Comparison of ENCODE assay signal across 8 mouse cellular contexts in the genomic region with DNA sequence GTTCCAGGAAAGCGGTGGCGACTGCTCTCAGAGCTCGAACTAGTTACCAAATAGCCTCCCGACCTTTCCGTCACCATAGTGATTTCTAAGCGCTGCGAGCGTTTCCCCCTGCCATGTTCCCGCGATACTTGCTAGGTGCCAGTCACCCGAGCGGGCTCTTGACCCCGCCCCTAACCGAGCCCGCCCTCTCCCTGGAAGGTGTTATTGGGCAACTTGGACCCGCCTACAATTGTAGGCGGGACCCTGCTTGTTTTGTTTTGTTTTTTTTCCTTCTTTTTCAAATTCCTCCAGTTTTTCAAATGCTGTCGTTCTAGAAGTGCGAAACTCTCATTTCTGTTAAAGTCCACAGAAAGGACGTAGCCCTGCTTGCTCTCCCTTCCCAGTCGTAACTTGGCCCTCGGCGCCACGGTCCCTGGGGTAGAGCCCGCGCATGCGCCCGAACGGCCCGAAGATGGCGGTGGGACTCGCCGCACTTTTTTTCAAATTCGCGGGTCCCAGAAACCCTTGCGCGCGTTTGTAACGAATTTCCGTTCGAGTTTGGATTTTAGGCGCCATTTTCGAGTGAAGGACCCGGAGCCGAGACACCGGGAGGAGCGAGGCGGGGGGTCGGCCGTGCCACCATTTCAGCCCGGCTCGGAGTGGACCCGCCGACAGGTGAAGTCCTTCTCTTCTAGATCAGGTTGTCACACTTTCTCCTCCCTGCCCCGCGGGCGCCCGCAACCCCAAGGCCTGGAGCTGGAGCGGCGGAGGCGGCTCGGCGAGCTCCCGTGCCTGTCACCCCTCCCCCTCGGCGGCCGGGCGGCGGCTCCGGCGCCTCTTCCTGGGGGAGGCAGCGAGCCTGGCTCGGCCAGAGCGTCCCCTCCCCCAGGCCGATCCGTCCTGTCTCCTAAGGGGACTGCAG. TPM values are rescaled to one million over a fixed set of nuclear protein-coding genes. Genes with fewer than 3 reads are reported as not detected.
DNase-seq lines count a peak whose midpoint lies in the region; ATAC-seq and TF ChIP-seq lines count a peak whose summit lies in the region.

Gene Ift80 (minus strand): TSS at position 134 of the 901 bp plus-strand sequence.
Gene Smc4 (plus strand): TSS at position 302 of the 901 bp plus-strand sequence.

- peak within 1 kb of the TSS; percentile 90 for H3K27ac ChIP-seq in bone marrow macrophage, adult 2 months (ENCODE audit: insufficient read depth, low read depth, low read length)
- peak within 1 kb of the TSS; percentile 98 for H3K27ac ChIP-seq in embryonic fibroblast, embryonic 13.5 days (ENCODE audit: insufficient read depth, low read length)
- H3K27ac ChIP-seq in kidney, embryonic 14.5 days (ENCODE audit: low read depth, low read length): peak within 1 kb of the TSS; percentile 92
- peak within 1 kb of the TSS; percentile 90 for H3K27ac ChIP-seq in limb, embryonic 15.5 days

- H3K4me3 ChIP-seq in bone marrow macrophage, adult 2 months (ENCODE audit: insufficient read depth, low read length): peak within 1 kb of the TSS; percentile 91
- H3K4me3 ChIP-seq in embryonic fibroblast, embryonic 13.5 days (ENCODE audit: insufficient read depth, low read length): peak within 1 kb of the TSS; percentile 97
- peak within 1 kb of the TSS; percentile 98 for H3K4me3 ChIP-seq in kidney, embryonic 14.5 days (ENCODE audit: low read length)
- H3K4me3 ChIP-seq in limb, embryonic 15.5 days: peak within 1 kb of the TSS; percentile 93

- H3K27me3 ChIP-seq in kidney, embryonic 14.5 days (ENCODE audit: control insufficient read depth, insufficient read depth, low read length): no peaks in the 10 kb centered on the region
- no peaks in the 10 kb centered on the region for H3K27me3 ChIP-seq in limb, embryonic 15.5 days

- H3K4me2 ChIP-seq in kidney, embryonic 14.5 days (replicated peaks; ENCODE audit: low read depth, low read length): peak within 1 kb of the TSS; percentile 62
- H3K4me2 ChIP-seq in limb, embryonic 15.5 days: peak within 1 kb of the TSS; percentile 81

- TF ChIP-seq CTCF in bone marrow macrophage, adult 2 months (IDR thresholded peaks at IDR 0.05; ENCODE audit: low read depth, low read length): no peak
- TF ChIP-seq CTCF in embryonic fibroblast, embryonic 13.5 days (IDR thresholded peaks at IDR 0.05; ENCODE audit: borderline replicate concordance, insufficient read depth, low read length): no peak

- under 1% methylated on average over 66 of the region's 76 CpGs for WGBS in kidney, embryonic 14.5 days
- WGBS in limb, embryonic 15.5 days: under 1% methylated on average over 68 of the region's 76 CpGs

- H3K9me3 ChIP-seq in kidney, embryonic 14.5 days (ENCODE audit: control insufficient read depth, low read length): no peaks in the 10 kb centered on the region
- H3K9me3 ChIP-seq in limb, embryonic 15.5 days: no peaks in the 10 kb centered on the region

- peak; percentile 99 for DNase-seq in A20 (ENCODE audit: low read depth, low spot score)
- DNase-seq in heart, adult 9 months (ENCODE audit: low spot score in 2 of 2): peak; percentile 94 to 96
- peak; percentile 87 to 91 for DNase-seq in monocyte, adult 2 months (ENCODE audit: low read depth in 1 of 2, low spot score in 2 of 2)
- DNase-seq in spleen, postnatal 36 days (ENCODE audit: low spot score in 2 of 2): peak; percentile 96 to 97

- no peak for TF ChIP-seq POLR2A in bone marrow macrophage, adult 2 months (IDR thresholded peaks at IDR 0.05; ENCODE audit: borderline replicate concordance, low read depth, low read length)
- peak; percentile 57 for TF ChIP-seq POLR2A in embryonic fibroblast, embryonic 13.5 days (IDR thresholded peaks at IDR 0.05; ENCODE audit: low read depth, low read length)

- ATAC-seq in kidney, embryonic 14.5 days (ENCODE audit: low FRiP score, low TSS enrichment): peak; percentile 94
- peak; percentile 97 for ATAC-seq in limb, embryonic 15.5 days (ENCODE audit: insufficient number of reproducible peaks, low FRiP score, low TSS enrichment, low read depth)

- H3K9ac ChIP-seq in kidney, embryonic 14.5 days (ENCODE audit: low read depth, low read length): peak within 1 kb of the TSS; percentile 83
- H3K9ac ChIP-seq in limb, embryonic 15.5 days: peak within 1 kb of the TSS; percentile 84

- peaks cover 12% of the 10 kb centered on the region; the same call in 1 of the 2 replicates for H3K36me3 ChIP-seq in kidney, embryonic 14.5 days (ENCODE audit: control insufficient read depth, insufficient read depth, low read length)
- 0 out of 2 replicates have a peak, but pooled peaks cover 2% of the 10 kb centered on the region for H3K36me3 ChIP-seq in limb, embryonic 15.5 days

- 0 out of 2 replicates have a peak, but pooled peaks cover 2% of the 10 kb centered on the region for H3K4me1 ChIP-seq in bone marrow macrophage, adult 2 months (ENCODE audit: control insufficient read depth, insufficient read depth, low read length)
- H3K4me1 ChIP-seq in embryonic fibroblast, embryonic 13.5 days (ENCODE audit: control insufficient read depth, insufficient read depth, low read length): no peaks in the 10 kb centered on the region
- peaks cover 12% of the 10 kb centered on the region for H3K4me1 ChIP-seq in kidney, embryonic 14.5 days (ENCODE audit: control insufficient read depth, insufficient read depth, low read length)
- peaks cover 11% of the 10 kb centered on the region for H3K4me1 ChIP-seq in limb, embryonic 15.5 days

RNA-seq across cellular contexts. Expression of gene Ift80, which starts in this region (rescaled TPM):
- polyA plus RNA-seq in bone marrow macrophage, adult 2 months (2012; ENCODE audit: insufficient read depth, insufficient read length, missing spikeins): 10.6 and 13.6 TPM in 2 replicates
- polyA plus RNA-seq in embryonic fibroblast, embryonic 13.5 days (2011; ENCODE audit: insufficient read length, low read depth, missing spikeins): 23.9 and 29.8 TPM in 2 replicates
- polyA plus RNA-seq in kidney, embryonic 14.5 days (2014; fragmentation: Nextera tagmentation; extraction: Ambion mirVana): 11.3 and 22.1 TPM in 2 replicates
- polyA plus RNA-seq in limb, embryonic 15.5 days (2015; fragmentation: Nextera tagmentation; extraction: Ambion mirVana): 14.8 and 16.7 TPM in 2 replicates

RNA-seq across cellular contexts. Expression of gene Smc4, which starts in this region (rescaled TPM):
- polyA plus RNA-seq in bone marrow macrophage, adult 2 months (2012; ENCODE audit: insufficient read depth, insufficient read length, missing spikeins): 94.1 and 100 TPM in 2 replicates
- 95.0 and 147 TPM in 2 replicates for polyA plus RNA-seq in embryonic fibroblast, embryonic 13.5 days (2011; ENCODE audit: insufficient read length, low read depth, missing spikeins)
- polyA plus RNA-seq in kidney, embryonic 14.5 days (2014; fragmentation: Nextera tagmentation; extraction: Ambion mirVana): 189 and 208 TPM in 2 replicates
- 141 and 143 TPM in 2 replicates for polyA plus RNA-seq in limb, embryonic 15.5 days (2015; fragmentation: Nextera tagmentation; extraction: Ambion mirVana)

Comparison
In these comparisons a context has a peak if more than half of its experiments do, and no peak if none do; other contexts are left out.
1. Peak in every context shown above with its lines: DNase-seq, ATAC-seq, H3K4me3 ChIP-seq and H3K27ac ChIP-seq.